ENCODE assay signal across 31 mouse cellular contexts in genomic region chr4:120859865-120860264, GRCm38 (mm10). TPM values are rescaled to one million over a fixed set of nuclear protein-coding genes. Genes with fewer than 3 reads are reported as not detected.
DNase-seq lines count a peak whose midpoint lies in the region; ATAC-seq and TF ChIP-seq lines count a peak whose summit lies in the region.
"Had no signal": no experiment of that assay in that cellular context is flagged by ENCODE, and none has a peak within 500 bp of the region (broad histone marks: within the 10 kb centered on the region; RNA-seq: fewer than 3 reads in every experiment).

No protein-coding gene starts in this region.

- no peaks in the 10 kb centered on the region for H3K9me3 ChIP-seq in heart, embryonic 11.5 days (replicated peaks; ENCODE audit: control insufficient read depth, low read length)
- H3K9me3 ChIP-seq: embryonic facial prominence, embryonic 13.5 days; forebrain, embryonic 12.5 days; limb, embryonic 13.5 days; liver, embryonic 12.5 days; midbrain, embryonic 10.5 days; neural tube, embryonic 15.5 days; stomach, embryonic 15.5 days had no signal

- TF ChIP-seq CTCF in left cerebral cortex, adult 2 months (IDR thresholded peaks at IDR 0.05), result no peak
- TF ChIP-seq CTCF in cortical plate, adult 2 months (IDR thresholded peaks at IDR 0.05; ENCODE audit: extremely low read depth, insufficient read depth, low read length), result no peak

- no peak for DNase-seq in heart, postnatal 10 days
- DNase-seq in left cerebral cortex, adult 2 months (ENCODE audit: extremely low spot score in 1 of 2, low spot score in 2 of 2), result peak in 1 of 2 experiments; percentile 73
- no peak for DNase-seq in left cerebral cortex, postnatal 10 days (ENCODE audit: extremely low spot score in 1 of 2, low spot score in 2 of 2)
- peak; percentile 76 for DNase-seq in brain, adult 2 months (ENCODE audit: low read depth, low spot score)
- no peak for DNase-seq in kidney, postnatal 36 days
- DNase-seq: adrenal gland, adult 2 months; cerebellum, adult 18-20 months; embryo, embryonic 11 days; gastrocnemius, postnatal 25 days; heart, adult 2 months; kidney, postnatal 25 days; lung, adult 18-20 months; lung, postnatal 10 days; thymus, adult 2 months; thymus, postnatal 4 days had no signal

- ATAC-seq in heart, embryonic 11.5 days (replicated peaks; ENCODE audit: insufficient number of reproducible peaks, low FRiP score, low TSS enrichment), result peak; percentile 53; the same call in 1 of the 2 replicates
- ATAC-seq: hindbrain, postnatal 0 days; intestine, postnatal 0 days; liver, embryonic 12.5 days; midbrain, embryonic 16.5 days had no signal

- H3K4me1 ChIP-seq in heart, embryonic 11.5 days (ENCODE audit: control insufficient read depth, insufficient read depth, low read length), result peaks cover 32% of the 10 kb centered on the region
- peaks cover 9% of the 10 kb centered on the region for H3K4me1 ChIP-seq in cortical plate, adult 2 months (ENCODE audit: control insufficient read depth, insufficient read depth, low read length)
- H3K4me1 ChIP-seq: embryonic facial prominence, embryonic 13.5 days had no signal

- H3K4me2 ChIP-seq in heart, embryonic 11.5 days, result peak overlapping the region; percentile 42; the same call in 1 of the 2 replicates
- H3K4me2 ChIP-seq: embryonic facial prominence, embryonic 13.5 days; forebrain, embryonic 12.5 days; limb, embryonic 13.5 days; liver, embryonic 12.5 days; neural tube, embryonic 15.5 days; stomach, embryonic 15.5 days had no signal

- no peak for TF ChIP-seq POLR2A in cortical plate, adult 2 months (IDR thresholded peaks at IDR 0.05; ENCODE audit: extremely low read depth, insufficient read depth, low read length)

- no peak overlapping the region for H3K4me3 ChIP-seq in heart, embryonic 11.5 days (ENCODE audit: low read depth, low read length)
- no peak overlapping the region for H3K4me3 ChIP-seq in left cerebral cortex, adult 2 months
- H3K4me3 ChIP-seq in cortical plate, adult 2 months (ENCODE audit: insufficient read depth, low read length), result no peak overlapping the region
- H3K4me3 ChIP-seq: embryonic facial prominence, embryonic 13.5 days; erythroblast, embryonic 14.5 days; forebrain, embryonic 12.5 days; heart, adult 2 months; hindbrain, embryonic 10.5 days; limb, embryonic 13.5 days; liver, embryonic 12.5 days; midbrain, embryonic 10.5 days; myocyte; neural tube, embryonic 15.5 days; stomach, embryonic 15.5 days had no signal

- WGBS in heart, embryonic 11.5 days (ENCODE audit: insufficient replicate concordance), result 27% methylated on average over 7 of the region's 7 CpGs

- H3K27me3 ChIP-seq in heart, embryonic 11.5 days (ENCODE audit: control insufficient read depth, insufficient read depth, low read length), result peaks cover 29% of the 10 kb centered on the region
- H3K27me3 ChIP-seq: neural tube, embryonic 15.5 days had no signal

- intact Hi-C loops in heart, postnatal 10 days (cut with DNase I), result no loop called here
- intact Hi-C loops in left cerebral cortex, adult 2 months (cut with DNase I), result loop anchor here (2.0 kb wide), 2 partner anchors 19 to 69 kb away; no protein-coding TSS in a partner anchor
- intact Hi-C loops in left cerebral cortex, postnatal 10 days (cut with DNase I), result no loop called here

- H3K9ac ChIP-seq in heart, embryonic 11.5 days (ENCODE audit: low read depth, low read length), result no peak overlapping the region
- H3K9ac ChIP-seq: embryonic facial prominence, embryonic 13.5 days; forebrain, embryonic 12.5 days; limb, embryonic 13.5 days; liver, embryonic 12.5 days; neural tube, embryonic 15.5 days; stomach, embryonic 15.5 days had no signal

- no peaks in the 10 kb centered on the region for H3K36me3 ChIP-seq in heart, embryonic 11.5 days (ENCODE audit: control insufficient read depth, insufficient read depth, low read length)
- H3K36me3 ChIP-seq: embryonic facial prominence, embryonic 13.5 days; forebrain, embryonic 12.5 days; hindbrain, embryonic 10.5 days; limb, embryonic 13.5 days; liver, embryonic 12.5 days; midbrain, embryonic 10.5 days; neural tube, embryonic 15.5 days; stomach, embryonic 15.5 days had no signal

- H3K27ac ChIP-seq in heart, embryonic 11.5 days (ENCODE audit: low read depth, low read length), result no peak overlapping the region; the same call in 1 of the 2 replicates
- H3K27ac ChIP-seq in left cerebral cortex, adult 2 months, result peak overlapping the region; percentile 83
- 0 out of 2 replicates have a peak overlapping the region, but pooled peaks have one; percentile 32 for H3K27ac ChIP-seq in cortical plate, adult 2 months (ENCODE audit: insufficient read depth, low read length)
- H3K27ac ChIP-seq: embryonic facial prominence, embryonic 13.5 days; forebrain, embryonic 12.5 days; heart, adult 2 months; hindbrain, embryonic 10.5 days; hindbrain, postnatal 0 days; limb, embryonic 13.5 days; liver, embryonic 12.5 days; midbrain, embryonic 10.5 days; neural tube, embryonic 15.5 days; stomach, embryonic 15.5 days had no signal

RNA-seq across cellular contexts. Expression of gene Rims3, which starts 5.2 kb away (rescaled TPM):
- polyA plus RNA-seq in heart, embryonic 11.5 days (2014; fragmentation: Nextera tagmentation; extraction: Ambion mirVana), result 1.2 and 1.6 TPM in 2 replicates
- under 1 TPM; 0.10 to 0.17 TPM for total RNA-seq in heart, postnatal 10 days (2021)
- total RNA-seq in left cerebral cortex, adult 2 months (2021), result 100 to 1,000 TPM; 175 to 181 TPM
- 10 to 100 TPM; 38.9 to 41.0 TPM for total RNA-seq in left cerebral cortex, postnatal 10 days (2021)
- 95.7 and 102 TPM in 2 replicates for polyA plus RNA-seq in cortical plate, adult 2 months (2012; rRNA removed)
- total RNA-seq: MEL had no signal

RNA-seq across cellular contexts. Expression of gene Nfyc, which starts 28.5 kb away (rescaled TPM):
- polyA plus RNA-seq in heart, embryonic 11.5 days (2014; fragmentation: Nextera tagmentation; extraction: Ambion mirVana), result 105 and 117 TPM in 2 replicates
- 10 to 100 TPM; 75.4 to 78.0 TPM for total RNA-seq in heart, postnatal 10 days (2021)
- 10 to 100 TPM; 49.9 to 53.7 TPM for total RNA-seq in left cerebral cortex, adult 2 months (2021)
- total RNA-seq in left cerebral cortex, postnatal 10 days (2021), result 10 to 100 TPM; 43.8 to 47.9 TPM
- polyA plus RNA-seq in cortical plate, adult 2 months (2012; rRNA removed), result 87.5 and 88.5 TPM in 2 replicates

Comparison
In these comparisons a context has a peak if more than half of its experiments do, and no peak if none do; other contexts are left out.
1. RNA of gene Rims3, which starts 5.2 kb away (total RNA-seq): 175 to 181 TPM in left cerebral cortex, adult 2 months and 38.9 to 41.0 TPM in left cerebral cortex, postnatal 10 days; 0.10 to 0.17 TPM in heart, postnatal 10 days; every median in the first group is over 10 times any median in the second.